Mouse (Mus musculus) layer of hippocampus, adult 18-20 months (tissue): ENCODE measurements at regions not wholly inside any gene's neighbourhood (a gene's known extent, or its start where the extent isn't known, plus 50 kb on each side); places are given as distances from the start of the nearest gene placed in this dataset.
"Not testable (repeated sequence)": the region's sequence is repeated elsewhere in the genome, so short reads cannot be mapped to it uniquely, and the experiment has no call there.

Source experiments
- DNase-seq, 2 experiments: peaks; one replicate each; pipeline ENCODE4 v3.0.0; 2022; ENCODE audit warnings: low spot score in 2 of 2

DNA sequence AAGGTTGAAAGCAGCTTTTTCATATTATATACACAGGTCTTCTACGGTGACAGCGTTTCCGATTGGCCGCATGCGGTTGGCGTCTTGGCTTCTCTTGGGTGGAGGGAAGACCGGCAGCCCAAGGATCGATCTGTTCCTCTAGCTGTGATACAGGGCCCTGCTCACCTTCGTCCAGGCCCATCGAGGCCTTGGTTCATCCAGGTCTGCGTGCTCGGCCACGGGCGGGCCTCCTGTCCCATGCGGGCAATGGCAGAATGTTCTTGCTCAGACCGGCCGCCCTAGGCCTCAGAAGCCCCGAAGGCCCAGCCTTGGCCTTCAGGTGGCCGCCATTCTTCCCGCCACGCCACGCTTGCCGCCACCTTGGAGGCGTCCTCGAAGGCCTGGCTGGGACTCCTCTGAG lies 194.4 kb upstream of the Ppp6c start:
- no peak for DNase-seq

DNA sequence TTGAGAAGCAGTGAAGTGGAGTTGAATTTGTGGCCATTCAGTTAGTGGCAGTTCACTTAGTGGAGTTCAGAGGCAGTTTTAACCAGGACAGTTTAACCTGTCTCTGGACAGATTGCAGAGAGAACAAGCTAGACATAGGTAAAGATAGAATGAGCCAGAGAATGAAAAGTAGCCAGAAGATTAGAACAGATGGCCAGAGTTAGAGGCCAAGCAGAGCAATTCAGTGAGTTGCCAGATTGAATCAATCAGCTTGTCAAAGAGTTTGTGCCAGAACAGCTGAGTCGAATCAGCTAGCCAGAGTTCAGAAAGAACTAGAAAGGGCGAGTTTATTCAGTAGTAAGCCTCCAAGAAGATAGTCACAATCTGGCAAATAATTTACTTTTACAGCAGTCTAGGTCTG lies 174.1 kb upstream of the Ppp6c start:
- DNase-seq = no peak

DNA sequence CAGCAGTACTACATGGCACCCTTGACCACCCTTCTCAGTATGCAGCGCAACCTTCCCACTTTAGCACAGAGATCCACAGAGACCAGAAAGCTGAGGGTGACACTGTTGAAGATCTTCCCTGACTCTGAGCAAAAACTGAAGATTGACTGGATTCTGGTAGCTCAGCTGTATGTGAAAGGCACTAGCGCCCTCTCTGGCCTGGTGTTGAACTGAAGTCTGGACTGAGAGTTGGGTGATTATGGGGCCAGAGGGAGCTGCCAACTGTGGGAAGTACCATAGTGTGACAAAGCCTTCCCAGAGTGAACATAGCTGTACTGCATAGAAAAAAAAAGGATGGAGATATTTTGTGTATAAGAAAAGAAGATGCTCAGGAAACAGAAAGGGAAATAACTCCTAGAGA lies 173.3 kb upstream of the Ppp6c start:
- DNase-seq = no peak

DNA sequence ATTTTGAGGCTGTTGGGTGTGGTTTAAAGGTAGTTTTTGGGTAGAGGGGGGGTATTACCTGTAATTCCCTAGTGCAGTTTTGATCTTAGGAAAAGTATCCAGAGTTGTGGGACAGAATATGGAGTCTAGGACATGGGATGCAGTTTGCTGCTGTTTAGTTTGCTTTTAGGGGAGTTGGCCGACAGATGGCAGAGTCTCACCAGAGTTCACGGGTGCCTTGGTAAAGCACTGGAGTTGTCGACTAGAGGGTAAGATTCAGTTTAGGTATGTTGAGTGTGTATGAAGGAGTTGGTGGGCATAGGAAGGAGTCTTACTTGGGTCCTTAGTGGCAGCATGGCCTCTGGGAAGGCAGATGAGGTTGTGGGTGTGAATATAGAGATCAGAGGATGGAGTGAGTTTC lies 168.4 kb upstream of the Ppp6c start:
- no peak for DNase-seq

DNA sequence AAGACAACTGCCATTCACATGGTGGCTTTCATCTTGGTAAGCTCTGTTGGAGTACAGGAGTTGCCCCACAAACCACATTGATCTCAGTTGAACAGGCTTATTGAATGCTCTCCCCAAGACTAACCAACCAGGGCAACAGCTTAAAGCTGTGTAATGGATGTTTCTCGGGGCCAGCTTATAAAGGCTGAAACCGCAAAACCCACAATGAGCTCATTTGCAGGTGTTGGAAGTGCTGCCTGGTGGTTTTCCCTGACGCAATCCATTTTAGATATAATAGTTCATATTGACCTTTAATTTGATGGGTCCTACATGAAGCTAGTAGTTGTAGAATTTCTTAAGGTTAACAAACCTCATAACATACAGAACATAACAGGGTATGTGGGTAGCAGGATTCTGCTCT lies 151.0 kb upstream of the Ppp6c start:
- DNase-seq = no peak

DNA sequence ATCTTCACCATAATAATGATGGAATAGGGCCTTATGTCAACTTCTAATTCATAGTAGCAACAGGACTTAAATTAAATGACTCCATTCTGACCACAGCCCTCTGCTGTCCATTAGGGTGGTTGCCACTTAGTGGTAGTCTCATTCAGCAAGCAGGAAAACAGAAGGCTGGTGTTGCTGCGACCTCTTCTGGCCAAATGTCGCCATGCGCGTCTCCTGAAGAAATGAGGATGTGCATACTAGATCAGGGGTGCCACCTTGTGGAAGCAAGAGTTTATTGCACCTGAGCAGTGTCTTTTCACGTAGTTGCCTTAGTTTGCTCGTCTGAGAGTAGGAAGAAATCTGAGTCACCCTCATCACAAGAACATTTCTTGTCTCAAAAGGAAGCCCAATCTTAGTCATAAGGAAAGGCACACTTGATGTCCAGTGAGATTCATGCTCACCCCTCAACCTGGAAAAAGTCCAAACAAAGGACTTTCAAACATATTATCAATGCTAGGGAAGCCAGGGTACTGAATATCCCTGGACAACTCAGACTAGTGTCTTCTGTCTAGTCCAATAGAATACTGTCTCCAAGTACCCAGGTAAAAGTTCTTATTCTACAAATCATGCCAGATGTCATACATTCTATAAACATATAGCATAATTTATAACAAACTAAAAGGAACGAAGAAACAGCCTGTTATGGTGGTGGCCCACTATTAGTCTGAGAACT lies 147.0 kb upstream of the Ppp6c start:
- DNase-seq = peak; percentile 86 to 98

DNA sequence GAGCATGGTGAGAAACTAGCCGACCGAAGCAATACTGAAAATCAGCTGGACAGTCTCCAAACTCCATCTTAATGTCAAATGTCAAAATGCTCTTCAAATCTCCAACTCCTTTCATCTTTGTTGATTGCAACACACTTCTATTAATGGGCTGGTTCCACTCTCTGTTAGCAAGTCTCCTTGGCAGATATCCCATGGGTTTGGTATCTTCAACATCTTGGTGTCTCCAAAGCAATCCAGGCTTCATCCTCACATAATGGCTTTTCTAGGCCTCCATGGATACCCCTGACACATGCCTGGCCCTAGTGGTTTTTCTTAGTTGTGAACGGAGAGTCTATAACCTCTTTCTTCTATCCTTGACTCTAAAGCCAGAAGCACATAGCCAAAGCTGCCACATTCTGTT lies 118.0 kb upstream of the Ppp6c start:
- DNase-seq = no peak

DNA sequence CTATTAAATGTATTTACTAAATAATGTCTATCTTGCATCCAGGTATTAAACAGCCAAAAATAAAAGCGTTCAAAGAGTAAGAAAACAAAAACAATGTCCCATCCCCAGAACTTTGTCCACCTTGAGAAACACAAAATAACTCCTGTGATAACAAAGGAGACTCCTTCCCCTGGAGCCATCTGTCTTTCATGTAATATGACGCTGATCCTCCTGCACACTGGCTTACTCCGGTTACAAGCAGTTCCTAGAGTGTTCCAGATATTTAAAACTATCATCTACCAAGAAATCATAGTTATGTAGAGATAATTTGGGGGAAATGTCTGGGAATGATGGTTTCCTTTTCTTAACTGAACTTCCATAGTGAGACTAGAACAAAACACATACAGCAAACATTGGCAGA lies 114.2 kb upstream of the Ppp6c start:
- DNase-seq = no peak

DNA sequence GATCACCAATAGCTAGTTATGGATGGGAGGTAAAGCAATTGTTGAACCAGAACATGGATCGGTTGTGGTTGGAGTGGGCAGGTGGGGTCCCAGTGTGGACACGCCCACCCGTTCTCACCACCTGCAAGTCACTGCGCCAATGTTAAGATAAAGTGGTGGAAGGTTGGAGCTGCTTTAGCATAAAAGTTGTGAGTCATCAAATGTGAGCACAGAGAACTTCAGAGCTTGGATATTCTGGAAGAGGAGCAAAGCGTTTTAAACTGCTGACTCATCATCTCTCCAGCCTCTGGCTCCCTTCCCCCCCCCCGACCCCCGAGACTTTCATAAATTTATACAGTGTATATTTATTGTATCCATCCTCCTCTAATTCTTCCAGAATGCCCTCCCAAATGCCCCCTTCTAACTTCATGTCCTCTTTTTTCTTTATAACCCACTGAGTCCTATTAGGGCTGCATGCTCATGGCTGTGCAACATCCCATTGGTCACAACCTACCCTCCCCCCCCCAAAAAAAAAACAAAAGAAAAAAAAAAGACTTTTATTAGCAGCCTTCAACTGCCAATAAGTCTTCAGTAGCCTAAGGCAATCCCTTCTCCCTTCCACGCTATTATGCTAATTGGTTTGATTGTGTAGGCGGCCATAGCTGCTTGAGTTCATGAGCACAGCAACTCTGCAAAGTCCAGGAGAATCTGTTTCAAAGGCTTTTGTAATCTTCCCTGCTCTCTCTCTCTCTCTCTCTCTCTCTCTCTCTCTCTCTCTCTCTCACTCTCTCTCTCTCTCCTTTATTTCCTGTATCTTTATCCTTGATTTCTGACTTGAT lies 112.8 kb upstream of the Ppp6c start:
- no peak for DNase-seq

DNA sequence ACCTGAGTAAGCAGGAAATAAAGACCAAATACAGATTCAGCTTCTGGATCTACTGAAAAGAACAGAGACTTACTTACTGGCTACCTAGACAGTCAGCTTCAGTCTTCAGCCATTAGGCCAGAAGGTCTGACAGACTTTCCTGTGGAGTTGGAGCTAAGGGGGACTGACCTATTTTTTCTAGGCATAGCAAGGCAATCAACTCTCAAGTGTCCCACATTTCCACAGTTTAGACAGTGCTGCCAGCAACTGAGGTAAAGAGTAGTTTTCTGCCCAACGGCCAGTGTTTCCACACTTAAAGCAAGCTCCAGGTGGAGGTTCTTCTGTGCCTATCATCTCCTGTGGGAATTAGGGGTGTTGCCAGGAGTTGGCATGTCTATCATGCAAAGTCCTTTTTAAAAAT lies 111.3 kb upstream of the Ppp6c start:
- no peak for DNase-seq

DNA sequence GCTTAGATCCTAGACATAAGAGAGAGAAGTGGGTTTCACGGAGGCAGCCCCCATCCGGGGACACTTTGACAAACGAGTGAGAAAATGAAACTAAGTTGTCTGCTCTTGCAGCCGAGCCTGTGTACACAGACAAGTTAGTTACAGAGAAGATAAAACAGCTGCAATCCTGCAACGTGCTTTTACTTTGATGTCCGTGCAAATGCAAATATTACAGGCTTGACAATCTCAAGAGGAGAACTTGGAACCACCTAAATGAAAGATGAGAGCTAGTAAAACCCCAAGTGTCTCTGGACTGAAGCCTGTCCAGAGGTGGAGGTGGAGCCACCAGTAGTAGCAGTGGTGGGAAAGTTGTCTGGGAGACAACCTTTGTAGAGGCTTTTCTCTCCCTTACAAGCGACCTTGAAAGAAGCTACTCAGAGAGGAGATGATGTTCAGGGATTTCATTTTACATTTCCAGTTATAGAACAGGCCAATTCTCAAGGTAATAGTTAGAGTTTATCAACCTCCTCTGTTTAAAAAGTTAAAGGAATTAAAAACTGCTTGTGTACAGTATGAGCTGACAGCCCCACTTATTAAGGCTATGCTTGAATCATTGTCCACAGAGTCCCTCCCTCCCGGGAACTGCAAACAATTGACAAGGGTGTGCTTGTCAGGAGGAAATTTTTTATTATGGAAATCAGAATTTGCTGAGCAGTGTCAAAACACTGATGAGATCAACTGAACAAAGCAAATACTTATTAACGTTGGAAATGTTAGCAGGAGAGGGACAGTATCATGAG lies 99.7 kb upstream of the Ppp6c start:
- no peak for DNase-seq

DNA sequence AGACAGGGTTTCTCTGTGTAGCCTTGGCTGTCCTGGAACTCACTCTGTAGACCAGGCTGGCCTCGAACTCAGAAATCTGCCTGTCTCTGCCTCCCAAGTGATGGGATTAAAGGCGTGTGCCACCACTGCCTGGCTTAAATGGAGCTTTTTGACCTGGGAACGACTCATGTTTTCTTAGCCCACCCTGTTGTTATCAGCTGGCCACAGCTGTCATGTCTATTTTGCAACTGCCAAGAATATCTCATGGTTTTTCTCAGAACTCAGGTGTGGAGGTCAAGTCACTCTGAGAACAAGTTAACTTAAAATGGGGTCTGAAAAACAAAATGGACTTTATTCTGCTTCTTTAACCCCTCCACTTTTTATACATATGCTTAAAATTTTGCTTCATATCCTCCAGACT lies 98.9 kb upstream of the Ppp6c start:
- not testable (repeated sequence) for DNase-seq

DNA sequence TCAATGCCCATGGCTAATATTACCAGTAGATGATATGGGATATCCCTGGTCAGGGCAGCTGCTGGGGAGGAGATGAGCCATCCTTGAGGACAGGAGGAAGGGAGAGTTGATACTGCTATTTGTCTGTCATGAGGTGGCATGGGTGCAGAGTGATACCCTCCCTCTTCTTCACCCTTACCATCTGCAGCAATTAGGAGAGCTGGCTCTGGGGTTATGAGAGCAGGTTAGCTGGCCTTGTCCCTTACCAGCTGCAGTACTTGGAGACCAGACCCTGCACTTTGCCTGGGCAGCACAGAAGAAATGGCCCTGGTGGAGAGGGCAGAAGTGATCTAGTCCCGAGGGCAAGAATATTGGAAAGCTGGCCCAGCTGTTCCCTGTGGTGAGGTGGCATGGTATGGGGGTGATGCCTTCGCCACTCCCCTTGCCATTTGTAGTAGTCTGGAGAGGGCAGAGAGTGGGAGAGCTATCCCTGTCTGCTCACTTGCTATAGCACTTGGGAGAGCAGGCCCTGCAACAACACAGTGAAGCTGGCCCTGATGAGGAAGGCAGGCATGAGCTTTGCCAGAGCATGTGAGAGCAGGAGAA lies 73.6 kb upstream of the Ppp6c start:
- DNase-seq = no peak

DNA sequence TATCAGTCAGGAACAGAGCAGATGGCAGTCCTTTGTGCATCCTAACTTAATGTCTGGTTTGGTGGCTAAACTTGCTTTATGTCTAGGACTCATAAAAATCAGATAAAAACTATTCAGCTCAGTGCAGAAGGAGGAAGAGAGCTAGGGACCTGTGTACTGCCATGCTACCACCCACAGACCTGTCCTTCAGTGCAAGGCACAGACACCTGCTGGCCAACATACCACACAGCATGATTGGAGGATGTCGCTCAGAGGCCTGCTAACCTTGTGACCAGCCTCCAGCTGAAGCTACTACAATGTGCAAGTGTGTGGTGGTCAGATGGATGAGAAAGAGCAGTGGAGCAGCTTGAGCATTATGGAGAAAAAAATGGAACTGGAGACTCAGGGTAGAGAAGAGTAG lies 73.0 kb upstream of the Ppp6c start:
- peak in 1 of 2 experiments; percentile 37 for DNase-seq

DNA sequence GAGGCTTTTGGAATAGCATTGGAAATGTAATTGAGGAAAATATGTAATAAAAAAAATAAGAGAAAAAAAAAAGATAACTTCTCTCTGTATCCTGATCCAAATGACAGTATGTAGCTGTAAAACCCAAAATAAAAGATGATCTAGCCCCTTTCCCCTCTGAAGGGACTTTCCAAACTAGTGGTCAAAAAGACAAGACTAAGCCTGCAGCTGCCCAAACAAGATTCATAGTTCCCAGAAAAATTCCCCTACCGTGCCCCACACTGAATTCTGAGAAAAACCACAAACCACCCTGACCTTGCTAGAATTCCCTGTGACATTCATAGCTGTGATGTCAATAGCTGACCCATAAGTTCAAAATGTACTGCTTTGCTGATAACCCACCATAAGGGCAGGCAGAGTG lies 69.2 kb upstream of the Ppp6c start:
- DNase-seq = no peak

DNA sequence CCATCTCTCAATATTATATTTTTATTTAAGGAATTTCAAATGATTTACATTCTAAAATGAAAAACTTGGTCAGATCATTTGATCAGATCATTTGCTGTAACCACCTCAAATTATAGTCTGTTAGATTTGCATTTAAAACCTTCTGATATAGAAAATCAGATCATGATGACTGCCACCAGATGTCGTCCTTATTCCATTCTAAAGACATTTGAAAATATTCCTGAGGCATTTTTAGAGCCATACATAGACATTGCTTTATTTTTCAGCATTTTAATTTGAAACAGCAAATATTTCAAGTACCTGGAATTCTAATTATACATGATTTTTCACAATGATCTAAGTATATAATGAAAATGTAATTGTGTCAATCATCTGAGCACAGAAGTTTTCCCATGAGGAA lies 52.0 kb upstream of the Ppp6c start:
- peak in 1 of 2 experiments; percentile 9 for DNase-seq
